Mouse (Mus musculus) cerebellum, adult 18-20 months (tissue): ENCODE measurements at regions not wholly inside any gene's neighbourhood (a gene's known extent, or its start where the extent isn't known, plus 50 kb on each side); places are given as distances from the start of the nearest gene placed in this dataset.
A peak's percentile ranks its signal among the peaks of the same experiment; 100 is the strongest.

Experiments used
- DNase-seq, 2 experiments: peaks; one replicate each; pipeline ENCODE4 v3.0.0; 2021

GRCm38 (mm10) chr13:112046247-112047211 lies 237.7 kb upstream of the Map3k1 start:
- peak; percentile 32 to 41 for DNase-seq

DNA sequence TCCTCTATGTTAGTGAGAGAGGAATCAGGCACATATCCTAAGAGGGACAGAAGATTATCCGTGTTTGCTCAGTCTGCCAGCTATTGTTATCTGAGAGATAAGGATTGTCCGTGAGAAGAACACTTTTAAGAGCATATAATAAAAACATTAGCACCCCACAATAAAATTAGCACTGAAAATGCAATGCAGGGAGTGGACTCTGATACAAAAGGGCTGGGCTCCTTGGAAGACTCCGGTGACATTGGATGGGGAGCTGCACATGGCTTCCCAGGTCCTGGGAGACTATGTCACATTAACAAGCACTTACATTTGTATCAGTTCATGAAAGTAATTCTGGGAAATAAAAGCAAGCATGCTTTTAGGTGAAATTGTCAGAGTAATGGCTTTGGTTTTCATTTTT lies 238.6 kb upstream of the Map3k1 start:
- DNase-seq = no peak

GRCm38 (mm10) chr13:112047874-112048273 lies 239.1 kb upstream of the Map3k1 start:
- no peak for DNase-seq

- no peak for DNase-seq
Observed at GRCm38 (mm10) chr13:112048327-112048726, 239.5 kb upstream of the Map3k1 start.

DNA sequence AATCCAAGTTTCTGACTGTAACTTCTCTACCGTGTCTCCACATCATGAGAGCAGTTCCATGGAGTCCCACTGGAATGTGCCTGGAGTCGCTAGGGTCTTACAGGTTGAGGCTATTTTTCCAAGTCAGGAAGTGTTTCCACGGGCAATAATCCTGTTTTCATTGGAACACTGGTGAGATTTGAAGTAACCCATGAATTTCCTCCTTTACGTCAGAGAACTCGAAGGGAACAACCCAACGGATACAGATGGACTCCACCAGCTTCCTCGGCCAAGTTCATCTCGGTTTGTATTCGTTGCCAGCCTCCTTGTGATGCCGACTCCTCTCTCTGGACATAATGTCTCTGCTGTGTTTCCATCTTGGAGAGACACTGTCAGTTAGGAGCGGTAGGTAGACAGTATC lies 237.4 kb upstream of the Ankrd55 start:
- DNase-seq = no peak

- no peak for DNase-seq
Observed at GRCm38 (mm10) chr13:112052011-112052410, 236.2 kb upstream of the Ankrd55 start.

DNA sequence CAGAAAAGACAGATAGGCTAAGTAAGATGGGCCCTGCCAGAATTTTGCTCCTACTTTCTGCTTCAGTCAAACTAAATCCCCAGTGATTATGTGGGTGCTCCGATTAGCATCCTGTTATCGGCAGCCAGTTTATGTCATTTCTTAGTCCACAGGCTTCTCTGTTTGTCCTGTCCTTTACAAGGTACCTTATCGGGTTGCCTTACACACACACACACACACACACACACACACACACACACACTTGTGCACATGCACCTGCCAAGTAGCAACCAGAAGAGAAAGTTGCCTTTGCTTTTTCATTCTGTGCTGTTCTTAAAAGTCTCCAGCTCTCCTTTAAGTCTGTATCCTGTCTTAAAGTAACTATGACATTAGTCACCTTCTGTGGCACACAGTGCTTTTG lies 235.8 kb upstream of the Ankrd55 start:
- no peak for DNase-seq

DNA sequence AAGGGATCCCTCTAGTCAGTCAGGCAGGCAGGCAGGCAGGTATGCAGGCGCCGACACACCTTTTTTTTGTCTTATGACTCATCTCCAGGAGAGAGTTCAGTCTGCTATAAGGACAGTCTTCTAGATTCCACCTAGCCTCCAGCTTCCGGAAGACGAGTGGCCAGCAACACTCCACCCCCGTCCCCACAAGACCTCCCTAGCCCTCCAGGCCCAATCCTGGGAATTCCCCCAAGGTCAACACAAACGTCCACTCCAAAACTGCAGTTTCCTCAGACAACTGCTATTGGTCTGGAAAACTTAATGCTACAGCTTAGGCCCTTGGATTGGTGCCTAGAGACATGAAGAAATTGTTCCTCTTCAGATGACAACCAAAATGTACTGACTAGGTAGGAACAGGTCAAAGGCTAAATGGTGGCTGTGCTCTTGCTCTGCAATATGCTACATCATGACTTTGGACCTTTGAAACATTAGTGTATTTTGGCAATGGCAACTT lies 233.3 kb upstream of the Ankrd55 start:
- no peak for DNase-seq

DNA sequence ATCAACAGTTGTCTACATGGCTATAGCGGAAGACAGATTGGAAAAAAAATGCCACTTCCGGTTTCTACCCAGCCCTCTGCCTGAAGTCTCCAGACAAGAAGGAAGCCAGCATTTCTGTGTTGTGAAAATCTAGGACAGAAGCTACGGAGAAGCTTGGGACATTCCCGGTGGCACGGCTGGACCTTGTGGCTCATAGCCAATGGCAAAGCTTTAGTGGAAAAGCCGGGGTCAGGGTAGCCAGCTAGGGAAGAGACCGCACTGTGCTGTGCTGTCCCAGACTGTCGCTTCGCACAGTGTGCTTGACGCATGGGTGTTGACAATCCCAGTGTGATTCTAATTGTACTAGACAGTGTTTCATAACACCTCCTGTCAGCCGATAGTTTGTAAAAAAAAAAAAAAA lies 230.0 kb upstream of the Ankrd55 start:
- peak; percentile 33 to 40 for DNase-seq

DNA sequence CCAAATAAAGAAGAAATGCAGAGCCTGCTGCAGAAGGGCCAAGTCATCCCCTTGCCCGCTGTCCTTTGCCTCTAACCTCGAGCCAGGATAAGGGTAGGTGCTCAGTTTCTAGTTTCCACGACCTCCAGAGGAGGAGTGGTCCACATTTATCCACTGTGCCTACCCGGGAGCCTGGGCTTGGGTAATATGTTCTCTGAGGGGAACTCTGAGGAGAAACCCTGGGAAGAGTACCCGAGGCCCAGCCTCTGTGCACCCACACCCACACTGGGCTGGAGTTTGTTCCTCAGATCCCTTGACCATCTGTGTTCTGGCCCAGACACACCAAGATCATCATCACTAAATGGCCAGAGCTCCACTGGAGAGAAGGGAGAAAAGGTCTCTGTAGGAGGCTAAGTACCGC lies 229.5 kb upstream of the Ankrd55 start:
- DNase-seq = no peak

DNA sequence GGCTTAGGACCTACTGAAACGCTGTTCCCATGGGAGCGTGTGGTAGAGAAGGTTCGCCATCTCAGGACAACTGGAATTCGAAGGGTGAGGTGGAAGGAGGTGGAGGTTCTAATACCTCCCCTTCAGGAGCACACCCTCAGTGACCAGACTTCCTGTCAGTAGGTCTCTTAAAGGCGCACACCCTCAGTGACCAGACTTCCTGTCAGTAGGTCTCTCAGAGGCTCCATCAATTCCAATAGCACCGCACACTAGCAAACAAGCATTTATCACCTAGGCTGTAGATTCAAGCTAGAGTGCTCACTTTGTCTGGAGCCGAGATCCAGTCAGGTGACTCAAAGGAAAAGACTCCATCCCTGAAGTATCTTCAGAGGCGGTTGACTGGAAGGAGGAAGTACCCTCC lies 226.2 kb upstream of the Ankrd55 start:
- no peak for DNase-seq

- no peak for DNase-seq
Observed at GRCm38 (mm10) chr13:112063409-112064111, 224.7 kb upstream of the Ankrd55 start.

DNA sequence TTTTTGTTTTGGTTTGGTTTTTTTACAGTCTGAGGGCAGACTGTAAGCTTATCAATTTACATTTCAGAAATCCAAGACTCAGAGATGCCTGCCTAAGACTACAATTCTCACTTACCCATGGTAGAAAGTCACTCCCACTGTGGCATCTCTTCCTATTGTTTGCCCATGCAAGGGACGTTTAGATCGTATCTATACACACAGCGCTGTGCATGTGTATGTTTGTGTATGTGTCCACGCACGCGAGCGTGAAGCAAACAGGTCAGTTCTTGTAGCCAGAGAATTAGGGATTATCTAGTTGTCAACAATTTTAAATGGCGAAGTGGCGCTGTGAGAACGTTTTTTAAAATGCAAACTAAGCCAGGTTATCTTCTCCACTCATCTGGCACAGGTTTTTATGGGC lies 223.6 kb upstream of the Ankrd55 start:
- no peak for DNase-seq

GRCm38 (mm10) chr13:112067066-112067847 lies 221.0 kb upstream of the Ankrd55 start:
- DNase-seq = no peak

DNA sequence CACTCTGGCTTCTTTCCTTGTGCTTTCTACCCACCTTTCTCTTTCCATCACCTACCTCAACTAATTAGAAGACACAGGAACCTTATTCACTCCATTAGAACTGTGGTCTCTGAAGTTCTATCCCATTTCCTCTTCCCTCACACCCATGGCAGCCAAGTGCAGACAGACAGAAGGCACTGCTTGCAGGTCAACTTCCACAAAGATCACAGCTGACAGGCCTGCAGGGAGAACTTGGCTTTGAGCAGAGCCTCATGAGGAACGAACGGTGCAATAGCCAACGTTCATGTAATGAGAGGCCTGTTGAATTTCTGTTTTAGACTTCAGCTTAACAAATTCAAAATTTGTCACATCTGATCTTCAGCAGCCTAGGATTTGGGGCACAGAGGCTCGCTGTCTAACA lies 217.5 kb upstream of the Ankrd55 start:
- no peak for DNase-seq

GRCm38 (mm10) chr13:112071209-112071955 lies 216.9 kb upstream of the Ankrd55 start:
- DNase-seq = no peak

GRCm38 (mm10) chr13:112071956-112072314 lies 216.3 kb upstream of the Ankrd55 start:
- no peak for DNase-seq

DNA sequence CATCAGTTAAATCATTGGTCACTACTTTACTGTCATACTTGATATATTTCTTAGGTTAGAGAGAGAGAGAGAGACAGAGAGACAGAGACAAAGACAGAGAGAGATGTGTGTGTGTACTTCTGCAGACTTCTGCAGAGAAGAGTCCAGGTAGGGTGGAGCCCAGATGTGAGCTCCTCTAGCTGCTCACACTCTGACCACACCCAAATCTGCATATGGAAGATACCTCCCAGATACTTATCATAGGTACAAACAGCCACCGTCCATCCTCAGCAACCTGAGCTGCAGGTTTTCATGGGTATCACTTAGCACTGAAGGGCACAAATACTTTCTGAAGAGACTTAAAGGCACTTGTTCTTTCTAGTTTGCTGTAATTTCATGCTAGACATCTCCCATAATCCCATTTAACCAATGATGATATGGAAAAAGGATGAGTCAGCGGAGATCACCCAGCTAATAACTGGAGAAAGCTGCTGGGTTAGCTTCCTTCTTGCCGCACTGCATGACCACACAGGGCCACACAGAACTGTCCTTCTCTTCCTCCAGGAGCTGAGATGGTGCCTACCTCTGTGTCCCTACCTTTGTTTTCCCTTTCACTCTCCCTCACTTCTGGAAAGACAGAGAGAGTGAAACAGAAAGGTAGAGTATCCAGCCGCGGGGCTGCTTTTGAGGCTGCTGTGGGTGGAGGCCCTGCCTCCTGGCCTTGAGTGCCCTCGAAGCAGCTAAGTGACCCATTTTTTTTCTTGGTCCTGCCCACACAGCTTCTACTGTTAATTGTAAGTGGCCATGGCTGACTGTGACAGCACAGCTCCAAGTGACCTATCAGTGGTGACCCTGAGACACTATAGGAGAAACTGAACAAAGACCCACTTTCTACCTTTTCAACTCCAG lies 214.5 kb upstream of the Ankrd55 start:
- no peak for DNase-seq

DNA sequence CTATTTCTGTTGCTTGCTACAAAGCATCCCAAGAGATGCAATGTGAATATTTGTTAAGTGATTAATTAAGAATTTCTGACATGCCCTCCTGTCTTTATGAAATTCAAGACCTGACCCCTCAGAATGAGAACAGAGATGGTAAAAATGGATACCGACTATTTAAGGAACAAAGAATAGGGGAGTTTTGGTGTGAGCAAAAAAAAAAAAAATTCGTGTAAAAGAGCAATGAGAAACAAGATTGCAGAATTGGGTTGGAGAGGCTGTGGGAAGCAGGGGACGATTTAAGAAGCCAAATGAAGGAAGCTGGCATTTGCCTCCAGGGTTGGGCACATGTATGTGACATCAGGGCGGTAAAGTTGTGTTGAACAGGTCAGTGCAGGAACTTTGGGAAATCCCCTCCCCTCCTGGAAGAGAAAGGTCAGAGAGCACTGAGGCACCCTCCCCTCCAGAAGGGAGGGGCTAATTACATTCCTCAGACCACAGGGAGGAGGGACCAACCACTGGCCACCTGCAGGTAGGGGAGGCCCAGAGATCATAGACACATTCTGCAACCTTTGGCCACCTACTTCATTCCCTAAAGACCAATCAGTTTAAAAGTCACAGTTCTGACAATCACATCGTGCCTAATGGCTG lies 212.3 kb upstream of the Ankrd55 start:
- DNase-seq = no peak

- no peak for DNase-seq
Observed at GRCm38 (mm10) chr13:112078088-112078487, 210.2 kb upstream of the Ankrd55 start.

- no peak for DNase-seq
Observed at GRCm38 (mm10) chr13:112081935-112082334, 206.3 kb upstream of the Ankrd55 start.
